Mouse (Mus musculus) megakaryocyte, embryonic 14.5 days (primary cell): ENCODE results near the gene Nrn1.

Source experiments
- FLI1 ChIP-seq: IDR thresholded peaks from 2 replicates; pipeline ENCODE4 v1.6.1; 2012; ENCODE audit warnings: low read length, inconsistent platforms, mixed read lengths
- GATA1 ChIP-seq: IDR thresholded peaks from 3 replicates; pipeline ENCODE4 v1.6.1; 2012; ENCODE audit warnings: mixed read lengths, low read length, inconsistent platforms, borderline replicate concordance

DNA sequence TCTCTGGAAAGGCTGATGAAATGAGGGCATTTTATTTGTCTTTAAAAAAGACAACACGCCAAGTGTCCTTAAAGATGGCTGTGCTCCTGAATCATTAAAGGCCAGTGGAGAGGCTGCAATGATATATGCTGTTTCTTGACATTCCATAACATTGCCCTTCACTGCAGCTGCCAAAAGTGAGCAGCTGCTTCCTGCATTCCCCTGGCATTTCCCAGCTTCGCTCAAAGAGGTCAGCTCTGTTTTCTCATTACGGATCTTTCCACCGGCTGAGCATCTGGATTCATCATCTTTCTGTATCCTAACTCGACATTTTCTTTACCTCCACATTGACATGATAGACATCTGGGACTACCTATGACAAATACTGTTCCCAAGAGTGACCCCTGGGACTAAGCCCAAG lies 44.7 kb upstream of the Nrn1 start:
- TF ChIP-seq GATA1 (no peak), FLI1 (no peak)
